Mouse (Mus musculus) left cerebral cortex, adult 11 months (tissue): ENCODE data around the gene Cd207.
"Not testable (repeated sequence)": the region's sequence is repeated elsewhere in the genome, so short reads cannot be mapped to it uniquely, and the experiment has no call there.

ENCODE experiments used
- DNase-seq: peaks from one replicate; pipeline ENCODE4 v3.0.0; 2022; ENCODE audit warnings: low spot score

Cd207 gene

DNA sequence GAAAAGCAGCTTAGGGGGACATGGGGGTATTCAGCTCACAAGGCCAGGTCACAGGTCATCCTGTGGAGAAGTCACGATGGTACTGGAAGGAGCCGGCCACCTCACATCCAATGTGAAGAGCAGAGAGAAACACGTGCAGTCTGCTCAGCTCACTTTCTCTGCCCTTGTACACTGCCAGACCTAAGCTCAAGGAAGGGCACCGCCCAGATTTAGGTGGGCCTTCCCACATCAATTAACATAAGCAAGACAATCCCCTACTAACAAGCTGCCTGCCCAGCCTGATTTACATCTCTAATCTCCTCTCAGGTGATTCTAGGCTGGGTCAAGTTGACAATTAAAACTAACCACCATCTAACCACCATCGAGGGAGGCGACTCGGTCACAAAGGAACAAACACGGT is 20.3 kb upstream of the Cd207 start:
- no peak for DNase-seq

- DNase-seq: no peak
These were observed 19.0 kb upstream of the Cd207 start for GRCm38 (mm10) chr6:83696684-83697083.

DNA sequence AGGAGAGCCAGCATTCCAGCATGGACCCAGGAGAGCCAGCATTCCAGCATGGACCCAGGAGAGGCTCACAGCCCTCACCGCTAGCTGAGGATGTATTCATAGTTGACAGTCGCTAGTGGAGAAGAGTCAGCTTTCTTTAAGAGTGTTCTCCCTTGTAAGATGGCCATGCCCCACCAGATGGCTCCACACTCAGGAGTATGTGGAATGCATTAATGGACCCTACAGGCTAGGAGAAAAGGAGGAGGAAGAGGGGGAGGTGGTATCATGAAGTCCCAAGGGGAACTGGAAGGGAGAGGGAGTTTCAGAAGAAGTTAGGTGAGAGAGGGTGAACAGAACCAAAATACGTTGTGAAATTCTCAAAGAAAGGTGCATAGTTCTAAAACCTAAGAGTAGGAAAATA is 18.1 kb upstream of the Cd207 start:
- DNase-seq: no peak

DNA sequence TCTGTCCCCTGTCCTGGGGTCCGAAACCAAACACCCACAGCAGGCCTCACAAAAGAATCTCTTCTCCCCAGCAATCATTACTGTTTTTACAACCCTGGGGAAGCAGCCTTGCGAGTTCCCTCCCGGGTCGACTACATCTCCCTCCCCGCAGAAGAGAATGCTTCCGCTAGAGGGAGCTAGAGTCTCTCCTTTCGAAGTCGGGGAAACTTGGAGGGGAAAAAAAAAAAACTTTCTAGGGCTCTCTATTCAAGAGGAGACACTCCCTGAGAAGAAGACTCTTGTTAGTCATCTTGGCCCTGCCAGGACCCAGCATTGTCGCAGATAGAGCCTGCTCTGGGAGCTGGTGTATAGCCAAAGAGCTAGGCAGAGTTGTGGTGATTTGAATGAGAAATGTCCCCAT is 16.2 kb upstream of the Cd207 start:
- DNase-seq: no peak

DNA sequence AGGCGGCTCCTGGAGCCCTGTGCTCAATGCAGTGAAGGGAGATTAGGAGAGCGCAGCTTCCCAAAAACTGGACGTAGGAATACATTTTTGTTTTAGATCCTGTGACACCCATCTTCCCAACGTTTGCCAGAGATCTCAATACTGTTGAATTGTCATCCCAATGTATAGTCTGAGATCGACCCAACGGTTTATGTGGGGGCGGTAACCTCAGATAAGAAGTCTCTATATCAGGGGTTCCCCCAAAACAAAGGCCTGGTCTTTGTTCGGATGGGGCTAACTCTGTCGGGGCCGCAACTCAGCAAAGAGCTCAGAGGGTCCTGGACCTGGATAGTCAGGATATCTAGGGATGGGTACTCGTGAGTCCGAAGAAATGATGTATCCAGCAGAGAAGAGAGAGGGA is 15.3 kb upstream of the Cd207 start:
- DNase-seq: no peak

GRCm38 (mm10) chr6:83690936-83691335 is 13.3 kb upstream of the Cd207 start:
- DNase-seq: no peak

- DNase-seq: no peak
These were observed 12.6 kb upstream of the Cd207 start for GRCm38 (mm10) chr6:83690277-83690676.

DNA sequence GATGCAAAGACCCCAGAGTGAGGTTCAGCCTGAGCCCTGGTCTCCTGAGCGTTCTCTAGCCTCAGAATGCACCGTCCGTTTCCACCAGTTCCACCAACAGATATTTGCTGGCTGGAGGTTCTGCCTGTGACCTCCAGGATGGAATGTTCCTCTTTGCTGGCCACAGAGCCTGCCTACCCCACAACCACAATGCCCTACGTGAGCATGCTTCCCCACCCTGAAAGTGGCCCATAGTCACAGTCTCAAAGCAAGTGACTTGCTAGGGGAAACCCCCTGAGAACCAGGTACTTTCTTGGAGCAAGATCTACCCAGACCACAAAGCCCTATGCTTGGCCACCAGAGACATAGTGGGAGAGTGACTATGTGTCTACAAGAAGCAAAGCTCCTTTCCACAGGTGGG is 11.7 kb upstream of the Cd207 start:
- no peak for DNase-seq

- peak; percentile 40 for DNase-seq
These were observed 4.3 kb downstream of the Cd207 start for GRCm38 (mm10) chr6:83673395-83673794.

DNA sequence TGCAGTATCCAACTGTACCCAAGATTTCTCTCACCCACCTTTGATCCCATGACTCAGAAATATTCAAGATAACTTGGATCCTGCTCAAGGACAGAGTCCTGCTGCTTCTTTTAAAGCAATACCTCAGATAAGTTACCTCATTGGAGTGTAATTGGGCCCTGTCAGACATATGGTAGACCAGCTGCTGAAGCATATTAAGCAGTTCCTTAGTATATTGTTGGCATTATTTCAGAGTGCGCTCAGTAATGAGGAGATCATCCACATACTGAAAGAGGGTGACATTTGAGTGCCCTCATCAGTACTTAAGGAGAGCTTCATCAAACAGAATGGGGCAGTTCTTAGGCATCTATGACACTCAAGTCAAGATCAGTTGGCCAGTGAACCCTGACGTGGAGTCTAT is 12.6 kb downstream of the Cd207 start:
- DNase-seq: no peak

DNA sequence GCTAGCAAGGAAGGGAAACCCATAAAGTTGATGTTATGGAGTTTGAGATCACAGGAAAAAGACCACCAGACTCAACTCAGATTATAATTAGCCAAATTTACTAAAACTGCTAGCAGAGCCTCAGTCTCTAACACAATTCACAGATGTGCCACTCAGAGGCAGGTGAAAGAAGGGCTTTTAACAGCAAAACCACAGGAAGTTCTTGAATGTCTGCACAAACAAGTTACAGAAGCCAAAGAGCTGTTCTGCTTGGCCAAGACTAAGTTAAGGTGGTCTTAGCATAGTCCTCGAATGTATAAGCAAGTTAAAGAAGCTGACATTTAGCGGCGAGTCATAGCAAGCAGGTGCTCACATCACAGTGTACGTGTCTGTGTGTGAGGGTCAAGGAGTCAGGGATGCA is 16.8 kb downstream of the Cd207 start:
- DNase-seq: no peak

DNA sequence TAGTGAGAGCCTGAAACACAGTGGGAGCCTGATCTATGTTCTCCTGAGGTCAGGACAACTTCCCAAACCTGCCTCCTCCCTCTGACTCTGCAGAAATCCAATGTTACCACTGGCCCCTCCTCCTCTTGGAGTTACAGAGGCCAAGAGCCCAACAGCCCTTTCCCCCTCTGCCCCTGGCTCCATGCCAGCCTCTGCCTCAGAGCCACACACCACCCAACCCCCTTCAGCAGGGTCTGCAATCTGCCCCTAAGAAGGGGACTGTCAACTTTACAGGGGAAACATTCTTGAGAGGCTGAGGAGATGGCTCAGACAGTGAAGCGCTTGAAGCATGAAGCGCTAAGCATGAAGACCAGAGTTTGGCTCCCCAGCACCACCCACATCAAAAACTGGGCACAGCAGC is 21.6 kb downstream of the Cd207 start, which contains the start of gene Clec4f:
TSS of gene Clec4f (minus strand) at position 101 of the 400 bp plus-strand sequence.
- no peak for DNase-seq

GRCm38 (mm10) chr6:83646715-83647114 is 30.9 kb downstream of the Cd207 start:
- DNase-seq: no peak

- DNase-seq: no peak
These were observed 42.3 kb downstream of the Cd207 start for GRCm38 (mm10) chr6:83635329-83635728.

DNA sequence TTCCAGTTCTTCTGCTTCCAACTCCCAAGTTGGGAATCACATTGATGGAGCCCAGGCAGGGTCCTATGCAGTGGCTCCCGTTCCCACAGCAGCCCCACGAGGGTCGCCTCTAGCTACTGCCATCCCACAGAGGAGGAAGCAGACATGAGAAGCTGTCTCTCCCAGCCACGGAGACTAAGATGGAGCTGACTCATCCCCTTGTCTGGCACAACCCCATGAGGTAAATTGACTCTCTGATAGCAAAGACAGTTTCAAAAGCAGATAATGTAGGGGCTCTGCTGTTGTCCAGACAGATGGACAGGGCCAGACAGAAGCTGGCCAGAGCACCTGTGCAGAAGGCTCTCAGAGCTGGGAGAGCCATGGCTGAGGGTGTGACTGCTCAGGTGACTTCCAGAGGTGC is 43.0 kb downstream of the Cd207 start:
- DNase-seq: not testable (repeated sequence)

DNA sequence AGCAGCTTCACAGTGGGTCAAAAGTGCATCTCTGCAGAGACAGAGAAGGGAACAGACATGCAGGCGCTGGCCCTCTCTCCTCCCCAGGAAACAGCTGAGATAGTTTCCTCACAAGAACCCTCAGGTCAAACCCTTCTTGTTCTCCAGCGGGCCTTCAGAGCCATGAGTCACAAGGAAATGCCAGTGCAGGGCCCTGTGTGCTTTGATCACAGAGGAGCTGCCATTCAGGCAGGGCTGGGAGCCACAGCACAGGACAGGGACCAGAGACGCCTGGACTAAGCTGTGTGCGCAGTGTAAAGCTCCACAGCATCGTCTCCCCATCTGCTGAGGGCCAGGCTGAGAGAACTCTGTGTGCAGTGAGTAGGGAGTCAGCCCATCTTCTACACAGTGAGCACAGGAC is 43.6 kb downstream of the Cd207 start:
- DNase-seq: not testable (repeated sequence)

DNA sequence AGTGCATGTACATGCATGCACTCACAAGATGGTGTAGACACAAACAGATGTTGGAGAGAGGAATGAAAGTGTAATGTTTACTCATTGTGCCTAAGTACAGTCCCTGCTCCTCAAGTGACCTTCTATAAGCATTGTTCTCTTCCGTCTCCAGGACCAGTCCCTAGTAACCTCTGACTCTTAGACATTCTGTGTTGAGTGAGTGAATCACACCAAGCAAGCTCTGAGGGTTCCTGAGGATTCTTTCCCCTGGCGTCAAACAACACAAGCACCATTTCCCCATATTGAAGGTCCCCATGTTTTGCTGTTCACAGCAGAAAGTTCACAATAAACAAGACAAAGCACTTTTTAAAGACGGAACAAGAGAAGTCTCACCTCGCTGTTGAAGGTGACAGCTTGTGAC is 45.8 kb downstream of the Cd207 start:
- DNase-seq: no peak

DNA sequence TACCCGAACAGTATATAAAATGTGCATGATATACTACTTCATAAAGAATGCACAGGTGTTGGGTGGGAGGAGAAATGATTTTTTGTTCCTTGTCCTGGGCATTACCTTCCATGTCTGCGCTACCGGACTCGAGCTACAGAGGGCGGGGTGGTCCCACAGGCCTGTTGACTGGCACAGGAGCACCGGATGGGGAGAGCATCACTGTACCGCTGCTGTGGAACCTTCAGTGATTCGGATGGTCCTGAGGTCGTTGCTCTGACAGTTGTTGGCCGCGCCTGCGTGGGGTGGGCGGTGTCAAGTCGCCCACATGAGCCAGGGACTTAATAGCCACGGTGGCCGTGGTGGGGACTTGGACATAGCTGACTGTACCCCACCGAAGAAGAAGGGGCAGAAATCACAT is 50.9 kb downstream of the Cd207 start:
- no peak for DNase-seq
